Mouse (Mus musculus) megakaryocyte, embryonic 14.5 days (primary cell): ENCODE results near the gene Prkd2.

Experiments used
- FLI1 ChIP-seq: IDR thresholded peaks from 2 replicates; pipeline ENCODE4 v1.6.1; 2012; ENCODE audit warnings: low read length, inconsistent platforms, mixed read lengths
- GATA1 ChIP-seq: IDR thresholded peaks from 3 replicates; pipeline ENCODE4 v1.6.1; 2012; ENCODE audit warnings: mixed read lengths, low read length, inconsistent platforms, borderline replicate concordance

GRCm38 (mm10) chr7:16892352-16892730, 49.6 kb downstream of the Prkd2 start:
- TF ChIP-seq GATA1, result no peak
- TF ChIP-seq FLI1, result no peak
